Mouse (Mus musculus) forebrain, embryonic 15.5 days (tissue): ENCODE measurements at regions not wholly inside any gene's neighbourhood (a gene's known extent, or its start where the extent isn't known, plus 50 kb on each side); places are given as distances from the start of the nearest gene placed in this dataset.

Source experiments
- ATAC-seq: fragments of 200-750 bp; cut with Nextera tagmentation; replicated peaks from 2 replicates; pipeline ENCODE4 v1.8.0; 2017; ENCODE audit warnings: mild to moderate bottlenecking, moderate TSS enrichment, moderate library complexity
- H3K27ac ChIP-seq: fragments of 300-500 bp; sonication (generic); replicated peaks from 2 replicates; pipeline ENCODE4 v1.5.1; 2015; ENCODE audit warnings: mild to moderate bottlenecking, inconsistent platforms
- H3K27me3 ChIP-seq: fragments of 300-500 bp; sonication (generic); 2 replicates; pipeline ENCODE4 v1.6.1; 2015; ENCODE audit warnings: inconsistent platforms
- H3K36me3 ChIP-seq: fragments of 300-500 bp; sonication (generic); 2 replicates; pipeline ENCODE4 v1.6.1; 2015; ENCODE audit warnings: mild to moderate bottlenecking, inconsistent platforms
- H3K4me1 ChIP-seq: fragments of 300-500 bp; sonication (generic); 2 replicates; pipeline ENCODE4 v1.6.1; 2015; ENCODE audit warnings: inconsistent platforms
- H3K4me2 ChIP-seq: fragments of 300-500 bp; sonication (generic); replicated peaks from 2 replicates; pipeline ENCODE4 v1.6.1; 2015; ENCODE audit warnings: mild to moderate bottlenecking, inconsistent platforms
- H3K4me3 ChIP-seq: fragments of 300-500 bp; sonication (generic); 2 replicates; pipeline ENCODE4 v1.5.1; 2015; ENCODE audit warnings: mild to moderate bottlenecking, inconsistent platforms
- H3K9ac ChIP-seq: fragments of 300-500 bp; sonication (generic); replicated peaks from 2 replicates; pipeline ENCODE4 v1.6.1; 2015; ENCODE audit warnings: mild to moderate bottlenecking, inconsistent platforms
- H3K9me3 ChIP-seq: fragments of 300-500 bp; sonication (generic); 2 replicates; pipeline ENCODE4 v1.6.1; 2016; ENCODE audit warnings: inconsistent platforms
- WGBS: fragments of 180-500 bp; shearing (Covaris S2); methylation state at CpG from one replicate; pipeline ENCODE4 v1.1.7; 2015; ENCODE audit warnings: mixed read lengths; 5-methylcytosine and 5-hydroxymethylcytosine counted together

- Histone ChIP-seq H3K27me3 (0 out of 2 replicates have a peak, but pooled peaks cover 8% of the 10 kb centered on the region), H3K4me2 (no peak overlapping the region), H3K27ac (no peak overlapping the region; the same call in 1 of the 2 replicates), H3K4me3 (no peak overlapping the region), H3K36me3 (no peaks in the 10 kb centered on the region), H3K9me3 (no peaks in the 10 kb centered on the region), H3K4me1 (peaks cover 24% of the 10 kb centered on the region), H3K9ac (no peak overlapping the region)
- 52% methylated on average over 9 of the region's 9 CpGs for WGBS
- ATAC-seq: peak; percentile 92
Measured at GRCm38 (mm10) chr2:163138688-163139385, 51.2 kb upstream of the Gtsf1l start.

GRCm38 (mm10) chr2:163142762-163143388 is 55.2 kb upstream of the Gtsf1l start:
- Histone ChIP-seq H3K27ac (no peak overlapping the region; the same call in 1 of the 2 replicates), H3K4me1 (peaks cover 26% of the 10 kb centered on the region), H3K9me3 (no peaks in the 10 kb centered on the region), H3K27me3 (peaks cover 19% of the 10 kb centered on the region; the same call in 1 of the 2 replicates), H3K4me2 (no peak overlapping the region), H3K4me3 (no peak overlapping the region), H3K9ac (no peak overlapping the region), H3K36me3 (no peaks in the 10 kb centered on the region)
- 38% methylated on average over 10 of the region's 10 CpGs for WGBS
- ATAC-seq: 0 out of 2 replicates have a peak, but pooled peaks have one; percentile 7

- WGBS: 29% methylated on average over 13 of the region's 13 CpGs
- H3K4me2 ChIP-seq: no peak overlapping the region; the same call in 1 of the 2 replicates
- H3K9me3 ChIP-seq: no peaks in the 10 kb centered on the region
- no peak overlapping the region for H3K9ac ChIP-seq
- no peaks in the 10 kb centered on the region for H3K36me3 ChIP-seq
- H3K4me3 ChIP-seq: no peak overlapping the region
- H3K27me3 ChIP-seq: peaks cover 20% of the 10 kb centered on the region; the same call in 1 of the 2 replicates
- peaks cover 26% of the 10 kb centered on the region for H3K4me1 ChIP-seq
- no peak overlapping the region; the same call in 1 of the 2 replicates for H3K27ac ChIP-seq
- ATAC-seq: 0 out of 2 replicates have a peak, but pooled peaks have one; percentile 36
Measured at GRCm38 (mm10) chr2:163143413-163143812, 55.8 kb upstream of the Gtsf1l start.

- ATAC-seq: no peak
- Histone ChIP-seq H3K4me1 (peaks cover 16% of the 10 kb centered on the region), H3K9ac (no peak overlapping the region), H3K27me3 (peaks cover 24% of the 10 kb centered on the region; the same call in 1 of the 2 replicates), H3K4me3 (no peak overlapping the region), H3K9me3 (no peaks in the 10 kb centered on the region), H3K36me3 (no peaks in the 10 kb centered on the region), H3K4me2 (no peak overlapping the region), H3K27ac (no peak overlapping the region)
- WGBS: 83% methylated on average over 8 of the region's 8 CpGs
Measured at GRCm38 (mm10) chr2:163146001-163146400, 56.9 kb upstream of the Tox2 start.

- 88% methylated on average over 4 of the region's 4 CpGs for WGBS
- Histone ChIP-seq H3K36me3 (no peaks in the 10 kb centered on the region), H3K4me2 (no peak overlapping the region), H3K4me1 (peaks cover 16% of the 10 kb centered on the region), H3K27me3 (peaks cover 24% of the 10 kb centered on the region; the same call in 1 of the 2 replicates), H3K9me3 (no peaks in the 10 kb centered on the region), H3K27ac (no peak overlapping the region), H3K9ac (no peak overlapping the region), H3K4me3 (no peak overlapping the region)
- ATAC-seq: no peak
Measured at GRCm38 (mm10) chr2:163146481-163146880, 56.4 kb upstream of the Tox2 start.

DNA sequence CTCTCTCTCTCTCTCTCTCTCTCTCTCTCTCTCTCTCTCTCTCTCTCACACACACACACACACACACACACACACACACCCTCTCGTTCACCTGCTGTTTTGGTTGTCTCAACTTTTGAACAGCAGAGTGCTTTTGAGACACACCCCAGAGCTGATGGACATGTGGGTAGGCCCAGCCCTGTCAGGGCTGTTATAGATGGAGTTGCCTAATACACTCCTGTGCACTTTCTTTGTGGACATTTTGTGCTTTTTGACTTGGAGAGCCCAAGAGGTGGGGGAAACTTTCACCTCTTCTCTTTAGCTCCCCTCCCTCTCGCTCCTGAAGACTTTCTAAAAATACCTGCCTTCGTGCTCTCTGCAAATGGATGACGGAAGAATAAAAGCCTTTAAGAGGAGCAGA is 55.5 kb upstream of the Tox2 start:
- 74% methylated on average over 4 of the region's 4 CpGs for WGBS
- peaks cover 20% of the 10 kb centered on the region for H3K4me1 ChIP-seq
- ATAC-seq: no peak
- no peak overlapping the region for H3K27ac ChIP-seq
- no peaks in the 10 kb centered on the region for H3K36me3 ChIP-seq
- no peaks in the 10 kb centered on the region for H3K9me3 ChIP-seq
- no peak overlapping the region for H3K4me3 ChIP-seq
- no peak overlapping the region for H3K4me2 ChIP-seq
- peaks cover 24% of the 10 kb centered on the region; the same call in 1 of the 2 replicates for H3K27me3 ChIP-seq
- no peak overlapping the region for H3K9ac ChIP-seq

GRCm38 (mm10) chr2:163151016-163151415 is 51.9 kb upstream of the Tox2 start:
- Histone ChIP-seq H3K9ac (no peak overlapping the region), H3K4me1 (peaks cover 9% of the 10 kb centered on the region), H3K36me3 (no peaks in the 10 kb centered on the region), H3K27ac (no peak overlapping the region), H3K9me3 (no peaks in the 10 kb centered on the region), H3K27me3 (0 out of 2 replicates have a peak, but pooled peaks cover 10% of the 10 kb centered on the region), H3K4me2 (no peak overlapping the region), H3K4me3 (no peak overlapping the region)
- WGBS: 74% methylated on average over 15 of the region's 15 CpGs
- ATAC-seq: no peak

DNA sequence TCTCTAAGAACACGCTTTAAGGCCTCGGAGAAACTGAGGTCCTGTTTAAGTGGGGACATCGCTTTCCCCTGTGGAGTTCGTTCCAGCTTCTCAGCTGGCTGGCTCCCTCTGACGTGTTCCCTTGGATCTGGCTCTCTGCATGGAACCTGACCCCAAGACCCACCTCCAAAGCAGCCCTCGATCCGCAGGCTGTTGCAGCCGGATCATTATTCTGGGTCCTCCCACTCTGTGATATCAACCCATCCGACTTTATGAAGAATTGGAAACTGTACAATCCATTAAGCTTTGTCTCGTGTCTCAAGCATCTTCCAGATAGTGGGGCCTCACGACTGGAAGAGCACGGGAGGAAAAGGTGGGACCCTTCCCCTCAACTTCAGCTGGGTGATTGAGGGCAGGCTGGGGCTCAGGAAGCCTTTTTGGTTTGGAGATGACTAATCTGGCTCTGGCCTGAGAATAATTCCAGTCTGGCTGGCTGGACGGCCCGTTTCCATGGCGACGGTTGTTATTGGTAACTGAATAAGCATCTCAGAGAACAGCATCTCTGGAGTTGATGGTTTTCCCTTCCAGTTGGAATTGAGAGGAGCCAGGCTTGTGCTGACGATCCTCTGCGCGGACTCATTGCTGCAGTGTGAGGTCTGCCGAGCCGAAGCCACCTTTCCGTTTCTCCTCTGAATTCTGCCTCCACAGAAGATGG is 50.4 kb upstream of the Tox2 start:
- no peak overlapping the region for H3K4me3 ChIP-seq
- 0 out of 2 replicates have a peak overlapping the region, but pooled peaks have one; percentile 5 for H3K4me2 ChIP-seq
- H3K27ac ChIP-seq: peak overlapping the region; percentile 59
- 45% methylated on average over 22 of the region's 22 CpGs for WGBS
- ATAC-seq: peak; percentile 80
- H3K36me3 ChIP-seq: no peaks in the 10 kb centered on the region
- H3K9ac ChIP-seq: no peak overlapping the region
- peaks cover 9% of the 10 kb centered on the region for H3K4me1 ChIP-seq
- no peaks in the 10 kb centered on the region for H3K9me3 ChIP-seq
- peaks cover 16% of the 10 kb centered on the region; the same call in 1 of the 2 replicates for H3K27me3 ChIP-seq
